Mouse (Mus musculus): ENCODE measurements around the gene Gid8.

The Gid8 gene

GRCm38 (mm10) chr2:180709923-180710272 lies at the start of gene Gid8, which contains the start of gene Dido1:
Gene Gid8, plus strand, starts transcription at chr2:180710117.
Gene Dido1, minus strand, starts transcription at chr2:180709999.
- DNase-seq (ENCODE audit: low read depth, low spot score) = peak; percentile 97

DNA sequence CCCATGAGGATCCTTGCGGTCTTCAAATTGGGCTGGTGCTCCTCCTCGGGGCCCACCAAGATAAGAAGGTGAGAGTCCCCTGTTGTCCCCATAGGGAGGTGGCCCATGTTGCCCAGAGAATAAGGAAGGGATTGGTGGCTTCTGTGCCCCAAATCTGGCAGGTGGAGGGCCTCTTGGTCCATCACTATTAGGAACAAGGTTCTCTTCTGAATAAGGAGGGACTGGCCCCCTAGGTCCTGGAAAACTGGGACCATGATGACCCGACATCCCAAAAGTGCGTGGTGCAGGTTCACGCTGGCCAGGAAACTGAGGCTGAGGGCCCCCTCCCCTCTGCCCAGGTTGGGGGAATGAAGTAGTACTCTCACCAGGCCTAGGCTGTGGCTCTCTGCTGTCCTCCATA lies 49.4 kb upstream of the Gid8 start:
- DNase-seq (ENCODE audit: low read depth, low spot score) = no peak

GRCm38 (mm10) chr2:180662008-180662407 lies 47.9 kb upstream of the Gid8 start:
- no peak for DNase-seq (ENCODE audit: low read depth, low spot score)

- no peak for DNase-seq (ENCODE audit: low read depth, low spot score)
Observed at GRCm38 (mm10) chr2:180676706-180677105, 33.2 kb upstream of the Gid8 start.

- peak; percentile 47 for DNase-seq (ENCODE audit: low read depth, low spot score)
Observed at GRCm38 (mm10) chr2:180678609-180679140, 31.2 kb upstream of the Gid8 start.

DNA sequence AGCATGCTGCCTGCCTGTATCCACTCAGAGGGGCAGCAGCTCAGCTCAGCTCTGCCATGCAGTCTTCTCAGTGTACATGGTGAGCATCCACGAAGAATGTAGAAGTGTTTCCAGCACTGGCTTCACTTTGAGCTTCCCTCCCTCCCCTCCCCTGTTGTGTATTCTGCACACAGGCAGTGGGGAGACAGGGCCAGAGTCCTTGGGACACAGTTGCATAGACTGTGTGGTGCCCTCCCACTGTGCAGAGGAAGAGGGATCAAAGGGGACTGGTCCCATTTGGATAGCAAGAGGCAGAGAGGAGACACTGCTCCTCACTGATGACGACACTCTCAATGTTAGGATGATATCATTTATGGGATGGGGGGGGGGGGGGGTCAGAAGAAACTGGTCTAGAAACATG lies 28.7 kb upstream of the Gid8 start:
- DNase-seq (ENCODE audit: low read depth, low spot score) = no peak

DNA sequence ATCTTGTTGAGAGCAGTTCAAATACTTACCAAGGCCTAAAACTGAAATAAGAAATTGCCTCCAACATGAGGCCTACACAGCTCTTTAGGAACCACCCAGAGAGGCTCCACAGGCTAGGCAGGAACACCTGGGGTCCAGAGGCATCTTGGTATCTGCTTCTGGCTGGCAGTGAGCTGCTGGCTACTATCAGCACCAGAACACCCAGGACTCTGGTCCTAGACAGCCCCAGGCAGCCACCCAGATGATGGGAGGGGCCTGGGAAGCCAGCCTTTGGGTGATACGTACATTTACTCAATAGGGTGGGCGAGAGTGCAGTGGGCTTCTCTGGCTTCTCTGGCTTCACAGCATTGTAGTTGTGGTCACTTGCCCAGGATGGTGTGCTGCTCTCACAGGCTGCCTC lies 26.4 kb upstream of the Gid8 start:
- no peak for DNase-seq (ENCODE audit: low read depth, low spot score)

DNA sequence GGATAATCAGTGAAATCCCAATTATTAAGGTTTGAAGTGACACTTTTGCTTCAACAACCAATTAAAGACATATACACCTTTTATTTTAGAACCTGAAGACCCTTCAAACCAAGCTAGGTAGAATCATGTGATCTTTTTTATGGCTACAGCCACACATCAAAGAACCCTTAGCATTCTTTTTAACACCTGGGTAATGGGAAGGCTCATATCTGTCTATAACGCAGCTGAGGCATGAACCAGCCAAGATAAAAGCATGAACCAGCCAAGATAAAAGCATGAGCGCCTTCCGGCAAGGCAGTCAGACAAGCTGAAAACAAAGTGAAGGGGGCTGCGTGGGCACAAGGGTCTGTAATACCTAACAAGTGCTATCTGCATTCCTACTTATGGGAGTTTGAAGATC lies 25.9 kb upstream of the Gid8 start:
- no peak for DNase-seq (ENCODE audit: low read depth, low spot score)

DNA sequence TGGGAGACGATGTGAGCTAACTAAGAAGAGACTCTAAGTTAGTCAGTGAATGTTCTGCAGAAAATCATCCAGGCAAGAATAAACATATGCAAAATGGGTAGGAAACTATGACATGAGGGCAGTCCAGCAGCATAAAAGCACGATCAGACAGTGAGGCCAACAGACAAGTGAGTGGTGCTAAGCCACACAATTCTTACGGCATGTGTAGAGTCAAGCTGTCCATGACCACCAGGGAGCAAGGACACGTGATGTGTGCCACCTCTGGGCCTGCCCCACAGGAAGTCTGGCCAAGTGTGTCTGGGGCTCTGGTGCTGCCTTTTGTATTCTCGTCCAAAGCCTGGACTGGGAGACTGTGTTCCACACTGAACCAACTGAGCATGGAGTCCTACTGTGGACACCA lies 20.1 kb upstream of the Gid8 start:
- no peak for DNase-seq (ENCODE audit: low read depth, low spot score)

DNA sequence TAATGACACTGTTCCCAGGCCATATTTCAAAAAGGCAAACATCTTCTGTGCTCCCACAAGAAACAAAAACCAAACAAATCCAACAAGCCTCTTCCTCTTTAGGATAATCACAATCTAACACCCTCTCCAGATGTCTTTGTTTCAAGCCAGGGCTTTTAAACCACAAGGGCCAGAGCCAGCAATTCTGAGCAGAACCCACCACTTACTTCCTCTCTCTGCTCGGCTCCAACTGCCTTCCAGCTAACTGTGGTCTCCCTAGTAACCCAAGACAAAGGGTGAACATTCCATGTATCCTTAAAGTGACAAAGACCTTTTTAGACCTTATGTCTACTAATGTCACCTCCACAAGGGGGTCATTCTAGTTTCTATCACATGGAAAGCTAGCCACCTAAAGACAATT lies 17.3 kb upstream of the Gid8 start:
- no peak for DNase-seq (ENCODE audit: low read depth, low spot score)

GRCm38 (mm10) chr2:180695176-180695575 lies 14.7 kb upstream of the Gid8 start:
- DNase-seq (ENCODE audit: low read depth, low spot score) = no peak

DNA sequence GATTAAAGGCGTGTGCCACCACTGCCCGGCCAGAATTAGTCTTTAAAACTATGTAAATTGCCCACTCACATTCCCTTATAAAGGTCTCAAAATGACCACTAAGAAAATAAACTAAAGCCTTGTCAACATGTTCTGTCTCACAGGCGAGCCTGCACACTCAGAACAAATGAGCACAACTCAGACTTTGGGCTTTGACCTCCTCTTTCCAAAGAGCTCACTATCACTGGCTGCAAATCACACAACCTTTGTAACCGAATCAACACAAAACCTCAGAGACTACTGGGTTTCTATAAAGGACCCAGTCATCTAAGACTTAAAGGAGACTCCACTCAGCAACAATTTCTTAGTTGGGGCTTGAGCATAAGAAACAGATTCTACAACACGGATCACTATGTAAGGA lies 9.5 kb upstream of the Gid8 start:
- DNase-seq (ENCODE audit: low read depth, low spot score) = no peak

- no peak for DNase-seq (ENCODE audit: low read depth, low spot score)
Observed at GRCm38 (mm10) chr2:180701053-180701766, 8.7 kb upstream of the Gid8 start.

DNA sequence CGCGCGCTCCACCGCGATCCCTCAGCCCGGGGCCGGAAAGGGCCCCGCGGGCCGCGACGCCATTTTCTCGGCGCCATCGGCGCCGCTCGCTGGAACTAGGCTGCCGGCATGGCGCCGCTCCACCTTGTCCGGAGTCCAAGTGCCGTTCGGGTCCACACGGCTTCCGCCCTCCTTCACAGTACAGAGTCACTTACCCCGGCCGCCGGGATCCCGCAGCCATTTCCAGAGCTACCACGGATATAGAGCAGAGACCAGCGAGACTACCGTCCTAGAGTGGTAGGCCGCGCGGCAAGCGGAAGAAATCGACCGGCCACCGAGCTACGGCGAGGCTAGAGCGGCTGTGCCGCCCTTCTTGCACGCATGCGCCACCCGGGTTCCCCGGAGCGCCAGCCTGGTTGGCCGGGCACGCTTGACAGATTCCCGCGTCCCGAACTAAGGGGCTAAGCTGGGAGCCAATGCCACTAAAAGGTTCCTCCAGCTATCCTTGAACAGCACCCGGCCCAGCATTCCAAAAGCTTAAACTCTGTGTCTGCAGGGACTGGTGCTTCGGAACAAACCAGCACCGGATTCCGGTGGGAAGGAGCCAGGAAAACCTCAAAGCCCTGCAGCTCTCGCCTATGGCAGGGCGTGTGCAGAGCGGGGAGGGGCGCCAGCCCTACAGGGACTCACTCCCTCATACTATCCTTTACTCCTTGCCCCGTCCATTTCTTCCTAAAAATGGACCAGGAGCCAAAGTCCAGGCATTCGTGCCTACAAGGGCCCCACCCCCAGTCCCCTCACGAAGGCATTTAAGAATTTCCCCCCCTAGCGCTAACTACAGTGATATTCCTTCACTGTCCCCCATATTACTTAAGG lies 7.9 kb upstream of the Gid8 start:
- DNase-seq (ENCODE audit: low read depth, low spot score) = peak; percentile 82

DNA sequence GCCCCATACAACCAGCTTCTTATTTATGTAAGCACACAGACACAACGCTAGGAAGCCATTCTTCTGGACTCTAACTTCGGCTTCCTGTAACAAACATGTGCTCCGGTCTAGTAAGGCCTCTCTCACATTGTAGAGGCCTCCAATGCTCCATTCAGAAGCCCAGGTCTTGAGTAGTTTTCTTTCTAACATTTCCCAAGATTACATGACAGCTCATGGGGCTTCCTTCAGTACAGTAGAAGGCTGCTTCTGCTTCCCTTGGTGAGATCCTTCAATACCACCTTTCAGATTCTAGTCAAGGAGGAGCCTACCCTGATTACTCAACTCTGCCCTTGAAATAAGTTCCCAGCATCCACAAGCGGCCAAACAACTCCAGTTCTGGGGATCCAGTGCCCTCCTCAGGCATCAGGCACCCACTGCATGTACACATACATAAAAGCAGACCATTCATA lies 7.2 kb upstream of the Gid8 start:
- no peak for DNase-seq (ENCODE audit: low read depth, low spot score)

DNA sequence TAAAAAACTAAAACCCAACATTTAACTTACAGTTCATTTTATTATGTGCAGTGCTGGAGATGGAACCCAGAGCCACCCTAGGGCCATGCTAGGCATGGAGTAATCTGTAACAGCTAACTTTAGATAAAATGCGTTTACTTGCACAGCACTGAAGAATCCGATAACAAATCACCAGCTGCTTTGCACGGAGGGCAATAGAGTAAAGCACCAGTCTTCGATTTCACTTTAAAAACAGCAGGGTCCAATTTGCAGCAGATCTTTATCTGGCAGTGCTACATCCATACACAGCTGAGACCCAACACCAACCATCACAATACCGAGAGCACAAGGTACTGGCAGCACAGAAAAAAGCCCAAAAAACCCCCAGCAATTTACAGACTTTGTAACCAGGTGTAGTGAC lies 6.7 kb upstream of the Gid8 start:
- no peak for DNase-seq (ENCODE audit: low read depth, low spot score)

- no peak for DNase-seq (ENCODE audit: low read depth, low spot score)
Observed at GRCm38 (mm10) chr2:180703645-180704359, 6.1 kb upstream of the Gid8 start.

GRCm38 (mm10) chr2:180704591-180704990 lies 5.3 kb upstream of the Gid8 start:
- DNase-seq (ENCODE audit: low read depth, low spot score) = no peak

DNA sequence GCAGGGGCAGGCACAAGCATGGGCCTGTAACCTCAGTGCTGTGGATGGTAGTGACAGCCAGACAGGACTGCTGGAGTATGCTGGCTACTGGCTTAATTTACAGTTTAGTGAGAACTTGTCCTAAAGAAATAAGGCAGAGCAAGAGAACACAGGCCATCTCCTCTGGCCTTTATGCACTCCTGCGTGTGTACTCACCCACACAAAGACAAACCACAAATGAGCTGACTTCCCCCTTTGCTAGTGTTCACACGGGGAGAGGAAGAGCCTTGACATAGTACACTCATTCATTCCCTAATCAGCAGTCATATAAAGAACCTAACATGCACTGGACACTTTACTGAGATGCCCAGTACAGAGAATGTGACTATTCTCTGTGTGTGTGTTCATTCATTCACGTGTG lies 4.9 kb upstream of the Gid8 start:
- DNase-seq (ENCODE audit: low read depth, low spot score) = no peak

DNA sequence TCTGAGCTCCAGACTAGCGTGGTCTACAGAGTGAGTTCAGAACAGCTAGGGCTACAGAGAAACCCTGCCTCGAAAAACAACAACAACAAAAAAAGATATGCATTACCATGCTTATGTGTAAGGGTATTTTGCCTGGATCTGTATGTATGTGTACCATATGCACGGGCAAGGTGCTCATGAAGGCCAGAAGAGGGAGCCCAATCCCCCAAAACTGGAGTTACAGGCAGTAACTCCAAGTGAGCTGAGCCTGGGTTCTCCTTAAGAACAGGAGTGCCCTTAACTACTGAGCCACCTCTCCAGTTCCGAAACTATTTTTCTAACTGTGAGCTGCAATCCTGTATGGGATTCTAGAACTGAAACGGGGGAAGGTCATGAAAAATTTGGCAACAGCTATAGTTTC lies 3.9 kb upstream of the Gid8 start:
- no peak for DNase-seq (ENCODE audit: low read depth, low spot score)

DNA sequence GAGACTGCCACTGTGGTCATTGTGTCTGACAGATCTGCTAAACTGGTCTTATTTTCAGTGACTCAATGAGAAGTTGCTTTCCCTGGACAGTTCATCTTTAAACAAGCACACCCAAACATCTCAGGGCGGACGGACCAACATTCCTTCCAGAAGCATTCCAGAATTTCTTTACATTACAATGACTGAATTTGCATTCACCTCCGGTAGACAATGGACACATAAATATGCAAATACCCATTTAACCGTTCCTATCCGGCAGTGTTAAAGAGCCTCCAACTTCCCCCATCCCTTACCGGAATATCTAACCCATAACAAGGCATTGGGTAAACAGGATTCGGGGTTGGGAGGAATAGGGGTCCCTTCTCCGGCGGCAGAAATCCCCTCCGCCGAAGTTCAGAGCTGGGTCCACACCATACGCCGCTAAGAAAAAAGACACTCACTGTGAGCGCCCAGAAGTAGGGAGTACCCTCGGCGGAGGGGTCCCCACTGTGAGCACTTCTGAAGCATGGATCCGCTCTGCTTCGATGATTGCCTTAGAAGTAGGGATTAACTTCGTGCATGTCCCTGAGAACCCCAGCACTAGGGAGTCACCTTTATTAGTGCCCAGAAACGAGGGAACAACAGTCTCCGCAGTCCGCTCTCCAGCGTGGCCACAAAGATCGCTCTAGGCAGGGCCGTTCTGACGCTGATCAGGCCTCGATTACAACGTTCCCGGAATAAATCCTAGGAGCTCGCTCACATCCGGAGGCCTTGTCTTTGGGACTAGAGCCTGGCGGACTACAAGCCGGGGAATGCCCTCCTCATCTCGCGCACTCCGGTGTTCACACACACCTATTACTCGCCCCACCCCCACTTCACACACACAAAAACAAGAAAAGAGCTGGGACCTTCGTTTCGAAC lies 644 bp upstream of the Gid8 start:
- no peak for DNase-seq (ENCODE audit: low read depth, low spot score)

All from embryo, embryonic 11.5 days (tissue).